Mouse (Mus musculus): ENCODE results near the gene C77080.
"Not testable (repeated sequence)": the region's sequence is repeated elsewhere in the genome, so short reads cannot be mapped to it uniquely, and the experiment has no call there.

C77080 gene

DNA sequence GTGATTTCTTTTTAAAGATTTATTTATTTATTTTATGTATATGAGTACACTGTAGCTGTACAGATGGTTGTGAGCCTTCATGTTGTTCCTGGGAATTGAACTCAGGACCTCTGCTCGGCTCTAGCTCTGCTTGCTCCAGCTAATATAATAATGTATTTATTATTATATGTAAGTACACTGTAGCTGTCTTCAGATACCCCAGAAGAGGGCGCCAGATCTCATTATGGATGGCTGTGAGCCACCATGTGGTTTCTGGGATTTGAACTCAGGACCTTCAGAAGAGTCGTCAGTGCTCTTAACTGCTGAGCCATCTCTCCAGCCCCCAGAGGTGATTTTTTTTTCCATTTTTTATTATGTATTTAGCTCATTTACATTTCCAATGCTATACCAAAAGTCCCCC is 48.7 kb downstream of the C77080 start:
- DNase-seq (ENCODE audit: low spot score) = not testable (repeated sequence)

GRCm38 (mm10) chr4:129211461-129211860 is 49.7 kb downstream of the C77080 start:
- no peak for DNase-seq (ENCODE audit: low spot score)

DNA sequence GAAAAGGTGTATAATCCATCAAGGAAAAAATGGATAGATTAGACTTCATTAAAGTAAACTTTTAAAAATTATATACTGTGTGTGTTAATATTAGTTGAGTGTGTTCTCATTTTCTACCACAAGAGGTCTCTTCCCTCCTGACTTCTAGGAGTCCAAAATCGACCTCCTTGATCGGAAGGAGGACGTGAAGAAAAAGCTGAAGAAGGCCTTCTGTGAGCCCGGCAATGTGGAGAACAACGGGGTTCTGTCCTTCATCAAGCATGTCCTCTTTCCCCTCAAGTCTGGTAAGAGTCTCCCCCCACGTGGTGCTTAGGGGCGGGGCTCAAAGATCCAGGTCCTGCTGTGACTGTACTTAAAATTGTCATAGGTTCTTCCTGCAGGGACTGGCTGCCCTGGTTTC is 51.7 kb downstream of the C77080 start:
- DNase-seq (ENCODE audit: low spot score) = no peak

DNA sequence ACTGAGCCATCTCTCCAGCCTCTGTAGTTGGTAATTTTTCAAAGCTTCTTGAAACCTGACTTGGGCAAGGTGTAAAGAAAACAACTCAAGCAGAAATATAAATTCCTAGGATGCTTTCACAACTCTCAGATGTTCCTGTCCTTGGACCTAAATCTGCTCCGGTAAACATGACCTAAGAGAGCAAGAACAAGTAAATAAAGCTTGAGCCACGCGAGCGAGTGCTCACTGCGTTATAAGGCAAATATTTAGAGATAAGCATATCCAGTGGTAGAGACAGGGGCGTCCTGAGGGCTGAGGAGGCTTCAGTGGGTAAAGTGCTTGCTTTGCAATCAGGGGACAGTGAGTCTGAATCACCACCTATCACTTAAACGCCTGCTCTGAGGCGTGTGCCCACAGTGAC is 54.4 kb downstream of the C77080 start:
- no peak for DNase-seq (ENCODE audit: low spot score)

DNA sequence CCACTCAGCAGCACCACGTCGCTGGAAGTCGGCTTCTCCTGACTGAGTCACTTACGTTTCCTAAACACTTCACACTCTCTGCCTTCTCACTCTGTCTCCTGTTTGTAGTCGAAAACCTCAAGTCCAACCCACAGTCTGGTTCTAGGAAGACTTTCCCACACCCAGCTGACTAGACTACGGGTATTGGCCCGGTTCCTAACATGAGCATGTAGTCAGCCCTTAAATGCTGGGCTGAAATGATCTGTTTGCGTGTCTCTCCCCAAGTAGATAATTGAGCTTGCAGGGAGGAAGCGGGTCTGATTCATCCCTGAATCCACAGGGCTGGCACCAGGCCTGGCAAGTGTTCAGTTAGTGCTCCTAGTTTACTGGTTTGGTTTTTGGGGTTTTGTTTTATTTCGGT is 56.5 kb downstream of the C77080 start:
- DNase-seq (ENCODE audit: low spot score) = no peak

DNA sequence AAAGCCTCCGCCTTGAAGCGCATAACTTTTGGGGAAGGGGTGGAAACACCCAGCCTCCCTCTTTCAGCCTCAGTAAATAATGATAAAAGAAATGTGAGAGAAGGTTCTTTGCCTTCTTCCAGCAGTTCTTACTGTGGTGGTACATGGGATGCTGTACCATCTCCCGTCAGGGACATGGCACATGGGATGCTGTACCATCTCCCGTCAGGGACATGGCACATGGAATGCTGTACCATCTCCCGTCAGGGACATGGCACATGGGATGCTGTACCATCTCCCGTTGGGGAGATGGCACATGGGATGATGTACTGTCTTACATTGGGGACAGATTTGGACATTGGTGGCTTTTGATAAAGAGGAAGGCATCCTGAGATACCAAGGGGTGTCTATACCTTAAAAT is 63.7 kb downstream of the C77080 start:
- DNase-seq (ENCODE audit: low spot score) = no peak

- DNase-seq (ENCODE audit: low spot score) = no peak
These were observed 66.9 kb downstream of the C77080 start for GRCm38 (mm10) chr4:129194280-129194679.

DNA sequence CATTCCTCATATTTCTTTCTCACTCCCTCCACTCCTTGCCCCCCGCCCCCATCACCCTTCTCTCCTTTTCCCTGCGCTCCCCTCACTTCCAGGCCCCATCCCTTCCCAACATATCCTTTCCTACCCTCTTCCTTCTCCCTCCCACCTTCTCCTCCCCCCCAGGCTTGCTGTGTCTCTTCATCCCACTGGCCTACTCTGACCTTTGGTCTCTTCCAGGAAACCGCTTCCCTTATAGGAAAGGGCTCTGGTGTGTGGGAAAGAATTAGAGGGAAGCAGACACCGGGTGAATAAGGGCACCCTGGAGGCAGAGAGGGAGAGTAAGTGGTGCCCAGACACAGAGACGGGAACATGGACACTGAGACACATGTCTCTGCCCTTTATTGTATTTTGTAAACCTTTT is 69.5 kb downstream of the C77080 start:
- no peak for DNase-seq (ENCODE audit: low spot score)

DNA sequence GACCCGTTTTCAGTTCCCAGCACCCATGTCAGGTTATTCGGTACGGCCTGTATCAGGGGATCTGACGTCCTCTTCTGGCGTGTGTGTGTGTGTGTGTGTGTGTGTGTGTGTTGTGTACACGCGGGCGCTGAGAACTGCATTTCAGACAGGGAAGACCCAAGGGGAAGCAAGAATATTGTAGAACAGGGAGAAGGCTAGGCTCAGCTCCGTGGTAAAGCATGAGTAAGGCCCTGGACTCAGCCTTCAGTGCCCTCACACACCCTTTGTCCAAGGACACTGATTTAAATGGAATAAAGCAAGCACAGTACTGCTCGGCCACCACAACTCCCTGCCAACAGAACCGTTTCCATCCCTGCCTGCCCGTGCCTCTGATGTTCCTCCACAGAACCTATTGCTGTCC is 70.7 kb downstream of the C77080 start:
- no peak for DNase-seq (ENCODE audit: low spot score)

DNA sequence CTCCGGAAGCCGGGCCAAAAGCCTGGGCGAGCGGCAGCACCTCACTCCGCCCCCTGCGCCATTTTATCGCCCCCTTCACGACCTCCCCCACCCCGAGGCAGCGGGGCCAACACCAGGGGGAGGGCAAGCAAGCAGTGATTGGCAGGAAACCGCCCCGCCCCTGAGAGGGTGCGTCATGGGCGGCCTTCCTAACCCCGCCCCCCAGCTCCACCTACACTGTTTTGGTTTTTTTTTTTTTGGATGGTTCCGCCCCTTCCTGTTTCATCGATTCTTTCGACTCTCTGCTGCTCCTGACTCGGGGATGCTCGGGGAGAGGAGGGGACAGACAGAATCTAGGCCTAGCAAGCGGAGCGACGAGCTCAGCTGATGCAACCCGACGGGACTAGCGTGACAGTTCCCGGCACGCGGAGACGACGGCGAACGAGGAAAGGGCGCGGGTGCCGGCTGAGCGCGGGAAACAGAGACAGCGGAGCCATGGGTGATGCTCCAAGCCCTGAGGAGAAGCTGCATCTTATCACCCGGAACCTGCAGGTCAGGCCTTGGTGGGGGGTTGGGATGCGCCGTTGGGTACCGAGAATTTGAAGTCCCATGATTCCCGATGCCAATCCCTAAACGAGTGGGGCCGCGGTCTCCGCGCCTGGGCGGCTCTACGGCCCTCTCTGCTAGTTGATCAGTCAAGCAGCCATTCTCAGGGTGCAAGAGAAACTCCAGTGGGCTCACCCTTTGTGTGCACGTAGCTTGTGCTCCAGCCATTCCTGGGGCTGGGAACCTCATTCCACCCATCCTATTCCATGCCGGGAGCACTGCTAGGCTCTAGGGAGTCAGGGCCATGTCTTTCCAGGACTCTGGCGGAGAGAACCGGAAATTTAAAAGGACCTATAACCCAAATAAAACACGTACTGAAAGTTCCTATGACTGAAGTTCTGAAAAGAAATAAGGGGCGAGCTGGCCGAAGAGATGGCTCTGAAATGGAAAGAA is 71.4 kb downstream of the C77080 start, which contains the start of the genes S100pbp and Yars:
Gene S100pbp (minus strand): TSS at position 186 of the 978 bp plus-strand sequence.
Gene Yars (plus strand): TSS at position 219 of the 978 bp plus-strand sequence.
- DNase-seq (ENCODE audit: low spot score) = peak; percentile 86

DNA sequence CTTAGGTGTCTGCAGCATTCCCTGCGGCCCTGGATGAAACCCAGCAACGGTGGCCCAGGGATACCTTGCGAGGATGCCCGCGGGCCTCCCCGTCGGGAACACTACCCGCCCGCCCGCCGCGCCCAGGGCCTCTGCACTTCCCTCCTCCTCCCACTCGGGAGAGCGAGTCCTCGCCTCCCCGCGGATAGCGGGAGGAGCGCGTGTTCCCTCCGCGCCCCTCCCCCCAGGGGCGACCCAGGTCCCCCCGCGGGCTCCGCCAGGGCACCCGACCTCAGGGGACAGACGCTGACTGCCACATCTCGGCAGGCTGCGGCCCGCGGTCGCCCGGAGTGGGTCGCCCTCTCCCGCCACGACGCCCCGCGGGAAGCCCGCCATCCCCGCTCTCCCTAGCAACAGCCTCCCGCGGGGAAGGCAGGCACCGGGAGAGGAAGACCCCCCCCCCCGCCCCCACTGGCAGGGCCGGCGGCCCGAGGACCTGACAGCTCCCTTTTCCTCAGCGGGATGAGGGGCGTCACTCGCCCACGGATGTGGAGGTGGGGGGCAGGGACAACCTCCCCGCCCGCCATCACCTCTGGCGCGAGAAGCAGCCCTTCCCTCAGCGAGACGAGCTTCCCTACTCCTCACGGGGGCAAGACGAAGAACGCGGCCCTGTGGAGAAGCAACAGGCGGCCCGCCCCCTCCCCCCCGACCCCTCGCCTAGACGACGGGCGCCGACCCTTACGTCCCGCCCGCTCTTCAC is 72.2 kb downstream of the C77080 start:
- DNase-seq (ENCODE audit: low spot score) = peak; percentile 18

- no peak for DNase-seq (ENCODE audit: low spot score)
These were observed 73.1 kb downstream of the C77080 start for GRCm38 (mm10) chr4:129188041-129188659.

DNA sequence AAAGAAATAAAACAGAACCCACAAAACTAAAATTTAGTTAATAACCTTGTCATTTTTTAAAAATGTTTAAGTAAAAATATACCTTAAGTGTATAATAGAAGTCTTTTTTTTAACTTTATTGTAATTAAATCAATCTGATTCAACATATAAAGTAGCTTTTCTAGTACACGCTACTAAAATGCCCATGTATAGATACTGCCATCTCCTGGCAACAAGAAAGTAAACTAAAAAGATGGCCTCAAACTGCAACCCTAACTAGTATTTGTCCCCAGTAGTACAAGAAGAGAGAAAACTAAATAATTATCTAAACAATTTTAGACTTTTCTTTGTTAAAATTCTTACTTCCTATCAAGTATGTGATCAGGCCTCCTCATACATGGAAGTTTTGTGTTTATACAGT is 81.6 kb downstream of the C77080 start:
- DNase-seq (ENCODE audit: low spot score) = no peak

GRCm38 (mm10) chr4:129172529-129172928 is 88.7 kb downstream of the C77080 start:
- no peak for DNase-seq (ENCODE audit: low spot score)
